Mouse (Mus musculus) kidney, adult 2 months (tissue): ENCODE results near the gene Nuak1.

Experiments
- CTCF ChIP-seq: fragments of 200-500 bp; conservative IDR thresholded peaks from 2 replicates; pipeline ENCODE4 v1.5.1; 2011; ENCODE audit warnings: low read depth, mild to moderate bottlenecking, control low read depth, low read length, moderate library complexity, mixed read lengths; ENCODE audit not compliant: insufficient read depth, insufficient read length
- POLR2A ChIP-seq: fragments of 200-500 bp; IDR thresholded peaks from one replicate; pipeline ENCODE4 v1.6.1; 2011; ENCODE audit warnings: low read depth, low read length, control low read depth

DNA sequence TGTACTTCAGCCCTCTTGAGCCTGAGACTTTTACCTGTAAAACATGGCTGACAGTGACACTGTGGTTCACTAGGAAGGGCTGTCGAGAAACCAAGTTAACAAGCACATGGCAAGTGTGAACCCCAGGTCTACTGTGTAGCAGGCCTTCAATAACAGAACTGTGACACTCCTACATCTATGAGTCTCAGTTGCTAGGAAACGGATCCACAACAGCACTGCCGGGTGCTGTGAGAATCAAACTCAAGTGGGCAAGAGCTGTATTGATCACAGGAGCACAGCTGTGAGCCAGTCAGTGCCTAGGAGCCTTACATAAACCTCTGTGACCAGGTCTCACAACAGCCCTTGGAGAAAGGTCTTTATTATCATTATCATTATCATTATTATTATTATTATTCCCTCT, 54.2 kb downstream of the Nuak1 start:
- no peak for TF ChIP-seq CTCF
- TF ChIP-seq POLR2A = no peak
